Mouse (Mus musculus) CH12.LX (cell line): ENCODE data around the gene Soga1. TPM values are rescaled to one million over a fixed set of nuclear protein-coding genes. Genes with fewer than 3 reads are reported as not detected.

Source experiments
- DNase-seq: peaks from one replicate; pipeline ENCODE4 v3.0.0-alpha.2; 2013; ENCODE audit errors: extremely low read depth
- H3K27ac ChIP-seq: 2 replicates; pipeline ENCODE4 v1.5.1; 2012; ENCODE audit warnings: low read depth, mild to moderate bottlenecking, control low read depth, moderate library complexity; ENCODE audit not compliant: insufficient read depth
- H3K27me3 ChIP-seq: replicated peaks from 2 replicates; pipeline ENCODE3; 2012; ENCODE audit warnings: inconsistent platforms
- H3K36me3 ChIP-seq, 2 experiments: replicated peaks in 1 of 2; 2 replicates each; pipeline versions ENCODE3 to v1.6.1; 2012; ENCODE audit warnings: inconsistent platforms in 1 of 2, low read length in 1 of 2, mild to moderate bottlenecking in 1 of 2, mixed read lengths in 1 of 2, moderate library complexity in 1 of 2; ENCODE audit not compliant: control insufficient read depth in 1 of 2, insufficient read depth in 1 of 2
- H3K4me1 ChIP-seq, 2 experiments: 2 replicates each; pipeline ENCODE4 v1.6.1; 2012; ENCODE audit warnings: inconsistent platforms in 1 of 2, moderate library complexity in 1 of 2; ENCODE audit not compliant: insufficient read depth in 2 of 2, control insufficient read depth in 1 of 2
- H3K4me2 ChIP-seq: 2 replicates; pipeline ENCODE4 v1.6.1; 2012; ENCODE audit warnings: low read depth, mild to moderate bottlenecking, control low read depth; ENCODE audit not compliant: poor library complexity, insufficient read depth, severe bottlenecking
- H3K4me3 ChIP-seq, 3 experiments: fragments of 150-350 bp in 1 of 3; sonication (generic) in 1 of 3; replicated peaks in 1 of 3; 2 replicates each; pipeline versions ENCODE3 to v1.5.1; 2011 to 2012; ENCODE audit warnings: low read depth in 2 of 3, low read length in 2 of 3, mild to moderate bottlenecking in 2 of 3, moderate library complexity in 2 of 3, control low read depth in 1 of 3, improper control_type of control experiment in 1 of 3, inconsistent platforms in 1 of 3, mixed read lengths in 1 of 3; ENCODE audit not compliant: poor library complexity in 1 of 3
- H3K79me2 ChIP-seq: replicated peaks from 2 replicates; pipeline ENCODE4 v1.6.1; 2012; ENCODE audit warnings: mild to moderate bottlenecking, moderate library complexity; ENCODE audit not compliant: control insufficient read depth, poor library complexity, insufficient read depth, severe bottlenecking; ENCODE audit errors: extremely low read depth
- H3K9ac ChIP-seq: 2 replicates; pipeline ENCODE4 v1.6.1; 2012; ENCODE audit warnings: low read depth, mild to moderate bottlenecking, control low read depth, moderate library complexity; ENCODE audit not compliant: insufficient read depth
- H3K9me3 ChIP-seq: replicated peaks from 2 replicates; pipeline ENCODE3; 2012; ENCODE audit warnings: low read length, inconsistent platforms, mixed read lengths
- CHD1 ChIP-seq: IDR thresholded peaks from 2 replicates; pipeline ENCODE4 v1.6.1; 2012; ENCODE audit warnings: low read depth, low read length, improper control_type of control experiment, inconsistent platforms
- CTCF ChIP-seq, 2 experiments: IDR thresholded peaks in 1 of 2; conservative IDR thresholded peaks in 1 of 2; 2 replicates each; pipeline ENCODE4 v1.5.1; 2011 to 2012; ENCODE audit warnings: low read depth in 2 of 2, low read length in 2 of 2, improper control_type of control experiment in 1 of 2, inconsistent platforms in 1 of 2, mild to moderate bottlenecking in 1 of 2, moderate library complexity in 1 of 2
- GABPA ChIP-seq: IDR thresholded peaks from 2 replicates; pipeline ENCODE4 v1.6.1; 2012; ENCODE audit warnings: low read depth, low read length, improper control_type of control experiment, inconsistent platforms; ENCODE audit not compliant: insufficient replicate concordance
- HCFC1 ChIP-seq: IDR thresholded peaks from 2 replicates; pipeline ENCODE4 v1.6.1; 2012; ENCODE audit warnings: low read depth, mild to moderate bottlenecking, inconsistent platforms, low read length, improper control_type of control experiment
- IRF4 ChIP-seq: IDR thresholded peaks from 2 replicates; pipeline ENCODE4 v1.6.1; 2014; ENCODE audit warnings: low read depth, mild to moderate bottlenecking, inconsistent platforms, low read length, improper control_type of control experiment
- KAT2A ChIP-seq: IDR thresholded peaks from 2 replicates; pipeline ENCODE4 v1.6.1; 2012; ENCODE audit warnings: low read length, improper control_type of control experiment, inconsistent platforms; ENCODE audit not compliant: insufficient replicate concordance
- MAFK ChIP-seq: IDR thresholded peaks from 2 replicates; pipeline ENCODE4 v1.6.1; 2011; ENCODE audit warnings: low read length, improper control_type of control experiment; ENCODE audit not compliant: insufficient replicate concordance
- MAX ChIP-seq: IDR thresholded peaks from 2 replicates; pipeline ENCODE4 v1.6.1; 2011; ENCODE audit warnings: low read length, improper control_type of control experiment
- MAZ ChIP-seq: IDR thresholded peaks from 2 replicates; pipeline ENCODE4 v1.6.1; 2012; ENCODE audit warnings: low read depth, mild to moderate bottlenecking, inconsistent platforms, low read length, improper control_type of control experiment, moderate library complexity
- MEF2A ChIP-seq: IDR thresholded peaks from 2 replicates; pipeline ENCODE4 v1.6.1; 2014; ENCODE audit warnings: low read depth, mild to moderate bottlenecking, inconsistent platforms, low read length, improper control_type of control experiment, borderline replicate concordance
- MXI1 ChIP-seq: IDR thresholded peaks from 2 replicates; pipeline ENCODE4 v1.6.1; 2011; ENCODE audit warnings: mild to moderate bottlenecking, low read depth, low read length, improper control_type of control experiment
- MYC ChIP-seq: IDR thresholded peaks from 2 replicates; pipeline ENCODE4 v1.6.1; 2011; ENCODE audit warnings: low read depth, mild to moderate bottlenecking, improper control_type of control experiment, low read length
- NELFE ChIP-seq: IDR thresholded peaks from 2 replicates; pipeline ENCODE4 v1.6.1; 2011; ENCODE audit warnings: low read depth, low read length, improper control_type of control experiment
- NRF1 ChIP-seq: IDR thresholded peaks from 2 replicates; pipeline ENCODE4 v1.6.1; 2014; ENCODE audit warnings: low read depth, mild to moderate bottlenecking, inconsistent platforms, low read length, improper control_type of control experiment, moderate library complexity
- POLR2AphosphoS2 ChIP-seq: IDR thresholded peaks from 2 replicates; pipeline ENCODE4 v1.6.1; 2011; ENCODE audit warnings: low read depth, low read length, improper control_type of control experiment
- RAD21 ChIP-seq: IDR thresholded peaks from 2 replicates; pipeline ENCODE4 v1.6.1; 2011; ENCODE audit warnings: low read depth, mild to moderate bottlenecking, low read length, improper control_type of control experiment, moderate library complexity
- SIN3A ChIP-seq: IDR thresholded peaks from 2 replicates; pipeline ENCODE4 v1.6.1; 2012; ENCODE audit warnings: low read length, improper control_type of control experiment, inconsistent platforms
- SMC3 ChIP-seq: IDR thresholded peaks from 2 replicates; pipeline ENCODE4 v1.6.1; 2011; ENCODE audit warnings: low read depth, low read length, improper control_type of control experiment
- TCF12 ChIP-seq: IDR thresholded peaks from 2 replicates; pipeline ENCODE4 v1.6.1; 2014; ENCODE audit warnings: low read depth, mild to moderate bottlenecking, inconsistent platforms, low read length, improper control_type of control experiment
- UBTF ChIP-seq: IDR thresholded peaks from 2 replicates; pipeline ENCODE4 v1.6.1; 2012; ENCODE audit warnings: low read depth, mild to moderate bottlenecking, inconsistent platforms, low read length, improper control_type of control experiment, moderate library complexity
- ZC3H11A ChIP-seq: IDR thresholded peaks from 2 replicates; pipeline ENCODE4 v1.6.1; 2012; ENCODE audit warnings: low read depth, mild to moderate bottlenecking, inconsistent platforms, low read length, improper control_type of control experiment
- ZKSCAN1 ChIP-seq: IDR thresholded peaks from 2 replicates; pipeline ENCODE4 v1.6.1; 2012; ENCODE audit warnings: low read depth, inconsistent platforms, low read length, improper control_type of control experiment, borderline replicate concordance
- ZMIZ1 ChIP-seq: IDR thresholded peaks from 2 replicates; pipeline ENCODE4 v1.6.1; 2012; ENCODE audit warnings: low read depth, mild to moderate bottlenecking, inconsistent platforms, low read length, improper control_type of control experiment
- dilution Hi-C: fragments of 300-500 bp; cut with MboI; formaldehyde crosslinking; loops from 2 replicates; pipeline ENCODE4 v1.14.3; 2020; ENCODE audit warnings: low sequenced_read_pairs; ENCODE audit not compliant: extremely low pct_unique_long_range_greater_than_20kb, extremely low pct_ligation_motif_present
- in situ Hi-C: fragments of 300-500 bp; cut with MboI; formaldehyde crosslinking; loops from 3 replicates; pipeline ENCODE4 v1.14.3; 2019; ENCODE audit warnings: low sequenced_read_pairs, low pct_ligation_motif_present, low pct_unique_long_range_greater_than_20kb, mixed read lengths
- polyA plus RNA-seq: library from polyadenylated mRNA; unstranded; fragments of >175 nt; gene quantifications from 2 replicates; pipeline ENCODE4 v1.2.1, GENCODE M21; 2012; ENCODE audit warnings: low read depth; ENCODE audit not compliant: insufficient read length
- total RNA-seq, 2 experiments: library from RNA; depleted of rRNA; stranded (reverse); fragments of 300-350 nt in 1 of 2; fragments of >200 nt in 1 of 2; gene quantifications; 2 replicates each; pipeline ENCODE4 v1.2.3; 2012 to 2014

Soga1 gene
- total and polyA plus RNA-seq, 3 experiments = 0.39 to 2.0 (median 2.0) TPM

DNA sequence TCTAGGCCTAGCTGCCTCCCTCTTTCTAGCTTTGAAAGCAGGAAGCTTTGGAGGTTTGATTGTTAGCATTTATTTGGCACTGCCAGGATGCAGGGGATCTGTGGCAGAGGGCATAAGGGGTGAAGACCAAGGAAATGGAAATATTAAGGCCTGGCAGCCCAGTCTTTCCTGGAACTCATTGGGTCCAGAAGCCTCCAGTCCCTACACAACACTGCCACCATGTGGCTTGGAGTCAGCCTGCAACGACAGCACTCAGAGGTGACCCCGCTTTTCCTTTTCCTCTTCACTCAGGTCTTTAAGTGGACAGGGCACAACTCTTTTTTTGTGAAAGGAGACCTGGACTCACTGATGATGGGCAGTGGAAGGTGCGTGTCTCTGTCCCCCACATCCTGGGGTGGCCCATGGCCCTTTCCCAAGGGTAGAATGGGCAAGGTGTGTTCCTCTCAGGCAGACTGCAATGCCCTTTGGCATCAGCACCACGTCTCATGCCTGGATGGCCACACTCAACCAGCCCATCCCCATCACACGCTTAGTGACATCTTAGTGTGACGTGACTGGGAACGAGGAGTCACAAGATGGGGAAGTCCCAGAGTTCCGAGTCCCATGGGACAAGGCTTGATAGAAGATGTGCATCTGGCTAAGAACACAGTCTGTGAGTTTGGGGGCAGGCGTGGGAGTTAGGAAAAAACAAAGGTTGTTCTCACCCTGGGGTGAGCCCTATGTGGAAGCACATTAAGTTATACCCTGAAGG lies 16.1 kb upstream of the Soga1 start:
- Histone ChIP-seq H3K4me2 (no peak overlapping the region), H3K4me3 (no peak overlapping the region), H3K27me3 (no peaks in the 10 kb centered on the region), H3K79me2 (no peaks in the 10 kb centered on the region), H3K27ac (no peak overlapping the region), H3K36me3 (peaks cover 22 to 43% of the 10 kb centered on the region in 2 experiments), H3K9ac (no peak overlapping the region), H3K4me1 (peaks cover 4 to 75% of the 10 kb centered on the region in 2 experiments; a peak in 3 of 4 replicates), H3K9me3 (no peaks in the 10 kb centered on the region)
- in situ Hi-C loops = loop anchor here (25.0 kb wide), 1 partner anchor 208 kb away; the partner anchor contains the start of gene Sla2
- TF ChIP-seq NRF1 (no peak), MAZ (no peak), POLR2AphosphoS2 (no peak), CTCF (conservative IDR thresholded peaks at IDR 0.05 in 1 of 2, IDR thresholded peaks at IDR 0.05 in 1 of 2; ENCODE audit: low read depth in 2 of 2, low read length in 2 of 2) (peak; percentile 78 to 92), IRF4 (no peak), ZC3H11A (no peak), RAD21 (peak; percentile 93), SMC3 (peak; percentile 79), ZMIZ1 (no peak)
- dilution Hi-C loops = no loop called here
- DNase-seq = peak; percentile 80

DNA sequence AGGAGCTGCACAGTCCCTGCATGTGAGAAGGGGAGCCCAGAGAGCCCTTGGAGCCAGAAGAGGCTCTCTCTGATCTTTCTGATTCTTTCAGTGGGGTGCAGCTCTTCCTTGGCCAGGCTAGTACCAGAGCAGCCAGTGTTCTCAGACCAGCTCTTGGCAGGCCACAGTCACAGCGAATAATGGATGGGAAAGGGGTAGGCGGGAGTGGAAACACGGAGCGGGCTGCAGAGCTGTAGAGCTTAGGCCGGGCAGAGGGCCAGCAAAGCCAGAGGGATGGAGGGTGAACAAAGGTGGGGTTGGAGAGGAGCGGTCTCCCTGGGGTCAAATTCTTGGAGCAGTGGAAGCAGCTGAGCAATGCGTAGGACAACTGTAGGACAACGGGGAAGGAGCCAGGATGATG lies 13.0 kb upstream of the Soga1 start:
- Histone ChIP-seq H3K36me3 (peaks cover 8 to 18% of the 10 kb centered on the region in 2 experiments), H3K79me2 (no peaks in the 10 kb centered on the region), H3K9ac (no peak overlapping the region), H3K27me3 (peaks cover under 1% of the 10 kb centered on the region), H3K4me2 (no peak overlapping the region), H3K27ac (no peak overlapping the region), H3K9me3 (no peaks in the 10 kb centered on the region), H3K4me3 (no peak overlapping the region), H3K4me1 (peaks cover 0 to 44% of the 10 kb centered on the region in 2 experiments; a peak in 2 of 4 replicates)
- TF ChIP-seq NELFE (no peak), ZKSCAN1 (no peak), MEF2A (no peak), TCF12 (no peak), MAFK (no peak), NRF1 (no peak), HCFC1 (no peak), CHD1 (no peak), ZMIZ1 (no peak), MAX (no peak), GABPA (no peak), UBTF (no peak), KAT2A (no peak), MYC (no peak), MXI1 (no peak), POLR2AphosphoS2 (no peak), SIN3A (no peak)
- dilution Hi-C loops (no loop called here), in situ Hi-C loops (loop anchor here (25.0 kb wide), 1 partner anchor 205 kb away; the partner anchor contains the start of gene Sla2)
- no peak for DNase-seq
